Mouse (Mus musculus) MEL (cell line): ENCODE measurements at regions not wholly inside any gene's neighbourhood (a gene's known extent, or its start where the extent isn't known, plus 50 kb on each side); places are given as distances from the start of the nearest gene placed in this dataset.

ENCODE experiments used
- CTCF ChIP-seq, 3 experiments: IDR thresholded peaks in 2 of 3; conservative IDR thresholded peaks in 1 of 3; 2 replicates each; pipeline ENCODE4 v1.5.1; 2011 to 2012; ENCODE audit warnings: low read length in 3 of 3, low read depth in 2 of 3, mild to moderate bottlenecking in 2 of 3, improper control_type of control experiment in 1 of 3, inconsistent platforms in 1 of 3, mixed read lengths in 1 of 3, moderate library complexity in 1 of 3; ENCODE audit not compliant: control insufficient read depth in 1 of 3, insufficient read depth in 1 of 3, poor library complexity in 1 of 3, severe bottlenecking in 1 of 3
- ETS1 ChIP-seq: IDR thresholded peaks from 2 replicates; pipeline ENCODE4 v1.6.1; 2012; ENCODE audit warnings: low read depth, mild to moderate bottlenecking, inconsistent platforms, low read length, improper control_type of control experiment, moderate library complexity
- GATA1 ChIP-seq: IDR thresholded peaks from 2 replicates; pipeline ENCODE4 v1.6.1; 2011; ENCODE audit warnings: low read depth, low read length, improper control_type of control experiment
- MAX ChIP-seq: IDR thresholded peaks from 2 replicates; pipeline ENCODE4 v1.6.1; 2011; ENCODE audit warnings: low read length, improper control_type of control experiment
- MXI1 ChIP-seq: IDR thresholded peaks from 2 replicates; pipeline ENCODE4 v1.6.1; 2011; ENCODE audit warnings: mild to moderate bottlenecking, low read depth, low read length, improper control_type of control experiment
- POLR2A ChIP-seq, 2 experiments: IDR thresholded peaks; 2 replicates each; pipeline ENCODE4 v1.6.1; 2011 to 2012; ENCODE audit warnings: low read length in 2 of 2, mild to moderate bottlenecking in 2 of 2, control low read depth in 1 of 2, improper control_type of control experiment in 1 of 2, low read depth in 1 of 2, moderate library complexity in 1 of 2; ENCODE audit not compliant: control insufficient read depth in 1 of 2, insufficient read depth in 1 of 2, poor library complexity in 1 of 2
- SMC3 ChIP-seq: IDR thresholded peaks from 2 replicates; pipeline ENCODE4 v1.6.1; 2011; ENCODE audit warnings: low read depth, low read length, improper control_type of control experiment
- TCF12 ChIP-seq: IDR thresholded peaks from 2 replicates; pipeline ENCODE4 v1.6.1; 2014; ENCODE audit warnings: low read depth, mild to moderate bottlenecking, inconsistent platforms, low read length, improper control_type of control experiment, moderate library complexity
- USF1 ChIP-seq: IDR thresholded peaks from 2 replicates; pipeline ENCODE4 v1.6.1; 2014; ENCODE audit warnings: low read depth, mild to moderate bottlenecking, inconsistent platforms, low read length, improper control_type of control experiment, moderate library complexity

DNA sequence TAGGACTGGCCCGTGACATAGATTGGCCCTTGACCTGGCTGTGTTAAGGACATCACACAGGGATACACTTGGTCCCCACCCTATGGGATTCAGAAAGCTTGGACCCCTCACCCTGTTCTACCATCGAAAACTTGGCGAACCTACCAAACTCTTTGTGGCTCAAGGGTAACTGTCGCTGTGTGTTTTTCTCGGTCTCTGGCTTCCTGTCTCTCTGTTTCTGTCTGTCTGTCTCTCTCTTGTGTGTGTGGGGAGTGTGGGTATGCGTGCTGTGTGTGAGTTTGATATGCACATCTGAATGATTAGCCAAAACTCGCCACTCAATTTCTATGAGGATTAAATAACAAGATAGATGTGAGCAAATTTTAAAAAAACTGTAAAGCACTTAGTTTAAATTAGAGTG is 66.0 kb upstream of the Maml3 start:
- TF ChIP-seq USF1 (no peak), MXI1 (no peak), POLR2A (IDR thresholded peaks at IDR 0.05; ENCODE audit: control insufficient read depth in 1 of 2, insufficient read depth in 1 of 2, low read depth in 1 of 2, low read length in 2 of 2, poor library complexity in 1 of 2) (no peak), CTCF (IDR thresholded peaks at IDR 0.05 in 2 of 3, conservative IDR thresholded peaks at IDR 0.05 in 1 of 3; ENCODE audit: control insufficient read depth in 1 of 3, insufficient read depth in 1 of 3, low read depth in 2 of 3, low read length in 3 of 3, poor library complexity in 1 of 3, severe bottlenecking in 1 of 3) (no peak), GATA1 (no peak), MAX (no peak), SMC3 (no peak), ETS1 (no peak), TCF12 (no peak)
